Mouse (Mus musculus) thymus, postnatal 14 days (tissue): ENCODE measurements around the gene Foxl1.

ENCODE experiments used
- DNase-seq: peaks from one replicate; pipeline ENCODE4 v3.0.0; 2021

Foxl1 gene

DNA sequence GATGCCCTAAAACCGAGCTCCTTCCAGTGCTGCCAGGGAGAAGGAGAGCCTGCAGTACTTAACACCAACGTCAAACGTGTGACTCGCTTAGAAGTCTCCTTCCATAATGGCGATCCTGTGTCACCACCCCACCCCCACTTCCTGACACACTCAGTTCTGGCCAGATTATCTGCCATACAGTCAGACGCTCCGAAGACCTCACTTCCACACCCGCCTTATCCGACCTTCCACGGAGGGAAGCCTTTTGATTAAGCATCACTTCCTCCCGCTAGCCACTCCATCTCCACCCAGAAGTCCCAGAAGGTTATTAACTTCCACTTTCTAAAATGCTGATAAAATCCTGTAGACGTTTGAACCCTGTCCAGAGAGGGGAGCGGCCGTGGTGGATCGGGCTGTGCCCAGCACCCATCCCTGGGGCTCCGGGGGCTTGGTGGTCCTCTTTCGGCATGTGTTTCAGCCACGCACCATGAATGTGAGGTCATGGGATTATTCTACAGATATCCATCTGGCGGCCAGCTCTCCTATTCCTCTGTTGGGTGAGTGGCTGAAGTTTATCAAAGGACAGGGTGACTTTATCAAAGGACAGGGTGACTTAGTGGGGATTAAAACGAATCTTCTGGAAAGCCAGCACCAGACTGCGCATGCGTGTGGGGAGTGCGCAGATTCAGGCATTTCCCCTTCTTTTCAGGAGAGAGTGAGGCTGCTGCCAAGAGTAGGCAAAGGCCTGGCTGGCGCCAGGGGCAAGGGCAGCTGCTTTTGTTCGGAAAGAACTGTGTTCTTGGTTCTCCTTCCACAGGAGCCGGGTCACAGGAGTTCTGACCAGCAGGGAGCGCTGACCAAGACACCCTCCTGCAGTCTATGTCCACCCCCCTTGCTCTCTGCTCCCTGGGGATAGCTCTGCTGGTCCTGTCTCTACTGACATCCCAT is 43.1 kb downstream of the Foxl1 start:
- no peak for DNase-seq

DNA sequence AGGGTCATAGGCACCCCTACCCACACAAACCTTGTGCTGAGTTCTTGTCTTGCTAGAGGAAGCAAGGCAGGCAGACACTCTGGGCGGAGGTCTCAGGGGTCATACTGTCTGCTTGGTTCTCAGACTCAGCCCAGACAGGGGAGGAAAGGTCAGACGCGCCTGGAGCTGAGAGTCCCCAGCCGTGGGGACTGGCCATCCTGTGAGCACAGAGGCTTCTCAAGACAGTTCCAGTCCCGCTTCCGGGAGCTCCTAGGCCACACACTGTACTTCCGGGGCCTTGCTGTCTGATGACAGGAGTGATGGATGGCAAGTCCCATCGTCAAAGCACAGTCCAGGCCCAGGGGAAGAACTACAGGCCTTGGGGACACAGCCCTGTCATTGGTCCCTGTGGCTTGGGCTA is 44.8 kb downstream of the Foxl1 start:
- no peak for DNase-seq

GRCm38 (mm10) chr8:121174178-121174577 is 46.4 kb downstream of the Foxl1 start:
- peak; percentile 7 for DNase-seq

DNA sequence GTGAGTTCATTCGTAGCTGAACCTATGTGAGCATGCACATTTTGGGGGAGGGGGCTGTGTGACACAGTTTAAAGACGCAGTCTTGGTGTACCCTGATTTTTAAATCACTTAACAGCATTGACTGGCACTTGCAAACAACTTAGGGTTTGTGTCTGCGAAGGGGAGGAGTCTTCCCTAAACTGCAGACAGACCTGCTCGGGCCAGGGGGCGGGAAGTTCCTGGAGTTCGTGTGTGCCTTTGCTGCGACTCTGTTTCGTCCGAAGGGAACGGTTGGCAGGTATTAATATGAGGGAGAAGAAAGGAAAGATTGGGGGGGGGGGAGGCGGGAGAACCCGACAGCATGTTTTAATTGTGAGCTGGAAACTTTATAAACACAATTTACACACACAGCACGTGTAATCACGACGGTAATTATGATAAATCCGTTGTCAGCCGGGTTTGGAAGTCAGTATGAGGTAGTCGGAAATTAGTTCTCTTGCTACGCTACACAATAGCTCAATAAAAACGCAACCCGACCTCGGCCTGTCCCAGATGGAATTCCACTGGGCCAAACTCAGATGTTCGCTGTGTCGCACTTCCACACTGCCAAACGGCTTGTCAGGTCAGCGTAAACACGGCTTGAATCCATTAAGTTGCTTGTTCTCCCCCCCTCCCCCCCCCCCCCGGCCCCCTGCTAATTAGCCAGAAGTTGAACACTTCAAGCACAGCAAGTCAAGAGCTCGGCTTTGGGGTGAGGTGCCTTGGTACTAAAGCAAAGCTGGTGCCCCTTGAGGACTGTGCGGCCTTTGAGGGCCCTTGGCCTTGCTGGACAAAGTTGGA is 47.2 kb downstream of the Foxl1 start:
- no peak for DNase-seq

DNA sequence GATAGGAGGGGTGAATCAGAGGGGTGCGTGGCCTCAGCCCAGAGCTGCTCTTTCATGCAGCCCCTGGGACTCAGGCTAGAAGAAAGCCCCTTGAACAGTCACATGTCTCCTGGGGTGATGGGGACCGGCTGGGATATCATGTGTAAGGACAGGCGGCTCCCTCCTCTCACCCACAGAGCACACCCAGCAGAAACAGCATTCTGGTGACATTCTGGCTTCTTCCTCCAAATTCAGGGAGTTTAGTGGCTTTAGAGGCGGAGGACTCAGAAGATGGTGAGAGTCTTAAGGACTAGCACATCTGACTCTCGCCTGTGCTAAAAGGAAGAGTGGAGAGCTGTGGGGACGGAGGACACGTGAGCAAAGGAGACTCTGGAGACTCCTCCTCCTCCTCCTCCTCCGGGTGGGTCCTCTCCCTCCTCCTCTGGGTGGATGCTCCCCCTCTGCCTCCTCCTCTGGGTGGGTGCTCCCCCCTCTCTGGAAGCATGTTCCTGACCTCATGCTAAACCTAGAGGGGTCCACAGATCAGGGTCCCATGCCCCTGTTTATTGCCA is 47.9 kb downstream of the Foxl1 start:
- DNase-seq = no peak

DNA sequence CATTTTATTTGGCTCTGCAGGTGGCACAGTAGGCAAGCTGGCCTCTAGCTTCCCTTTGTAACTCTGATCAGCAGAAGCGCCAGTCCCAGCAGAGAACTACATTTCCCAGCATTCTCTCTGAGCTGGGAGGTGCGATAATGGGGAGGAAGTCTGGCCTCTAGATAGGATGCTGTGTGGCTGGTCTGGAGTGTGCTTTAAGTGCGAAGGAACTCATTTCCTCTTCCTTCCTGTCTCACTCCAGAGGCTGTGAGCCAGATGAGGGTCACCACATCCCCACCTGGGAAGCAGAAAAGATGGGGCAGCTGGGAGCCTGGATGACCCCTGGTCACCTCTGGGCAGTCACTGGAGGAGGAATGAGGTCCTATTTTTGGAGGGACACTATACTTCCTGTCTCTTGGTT is 48.6 kb downstream of the Foxl1 start:
- DNase-seq = no peak
